In genomic region chr16:45030796-45031195, GRCm38 (mm10) we compare ENCODE assay signal across 14 mouse cellular contexts.
A peak's percentile ranks its signal among the peaks of the same experiment; 100 is the strongest.
DNase-seq lines count a peak whose midpoint lies in the region; ATAC-seq and TF ChIP-seq lines count a peak whose summit lies in the region.
"Had no signal": no experiment of that assay in that cellular context is flagged by ENCODE, and none has a peak within 500 bp of the region (broad histone marks: within the 10 kb centered on the region; RNA-seq: fewer than 3 reads in every experiment).

No protein-coding gene starts in this region.

- H3K4me2 ChIP-seq in heart, embryonic 12.5 days, result no peak overlapping the region
- H3K4me2 ChIP-seq in myocyte (ENCODE audit: low read depth), result no peak overlapping the region

- H3ac ChIP-seq in myocyte (ENCODE audit: control insufficient read depth, insufficient read length), result no peak overlapping the region

- no peaks in the 10 kb centered on the region for H3K4me1 ChIP-seq in heart, embryonic 12.5 days (replicated peaks)
- H3K4me1 ChIP-seq: hindbrain, embryonic 10.5 days had no signal

- H3K27ac ChIP-seq in heart, embryonic 12.5 days (ENCODE audit: poor library complexity, severe bottlenecking), result no peak overlapping the region
- H3K27ac ChIP-seq: hindbrain, embryonic 10.5 days had no signal

- no peak for TF ChIP-seq POLR2A in myocyte (IDR thresholded peaks at IDR 0.05; ENCODE audit: insufficient read length, low read depth)

- H3K9ac ChIP-seq in heart, embryonic 12.5 days, result no peak overlapping the region

- H3K9me3 ChIP-seq in heart, embryonic 12.5 days (replicated peaks), result no peaks in the 10 kb centered on the region
- H3K9me3 ChIP-seq: hindbrain, embryonic 10.5 days had no signal

- H3K79me2 ChIP-seq in myocyte (ENCODE audit: control insufficient read depth, insufficient read depth), result no peaks in the 10 kb centered on the region

- no peaks in the 10 kb centered on the region for H3K27me3 ChIP-seq in heart, embryonic 12.5 days (replicated peaks)
- no peaks in the 10 kb centered on the region for H3K27me3 ChIP-seq in myocyte (ENCODE audit: control insufficient read depth, insufficient read depth, insufficient read length)
- H3K27me3 ChIP-seq: CH12.LX had no signal

- no peaks in the 10 kb centered on the region for H3K36me3 ChIP-seq in heart, embryonic 12.5 days
- H3K36me3 ChIP-seq in myocyte (ENCODE audit: control insufficient read depth, insufficient read depth), result no peaks in the 10 kb centered on the region
- H3K36me3 ChIP-seq: hindbrain, embryonic 10.5 days had no signal

- DNase-seq in heart, adult 18-20 months, result peak; percentile 58 to 70
- DNase-seq in lung, postnatal 36 days, result peak; percentile 52
- DNase-seq in lung, postnatal 10 days, result no peak
- DNase-seq in fibroblast of lung, adult 2 months (ENCODE audit: low read depth), result peak; percentile 59
- no peak for DNase-seq in MN1 (ENCODE audit: low spot score)
- DNase-seq: cerebellum, postnatal 36 days; kidney, adult 11 months; left cerebral cortex, postnatal 4 days; lung, postnatal 14 days had no signal

- WGBS in heart, embryonic 12.5 days, result 75% methylated on average over 2 of the region's 2 CpGs

- ATAC-seq in heart, embryonic 12.5 days (ENCODE audit: insufficient number of reproducible peaks, low FRiP score), result no peak
- ATAC-seq in activated CD4-positive, CD25-positive, alpha-beta regulatory T cell, adult 4 months, result no peak

- no peak overlapping the region for H3K4me3 ChIP-seq in heart, embryonic 12.5 days
- H3K4me3 ChIP-seq in myocyte, result no peak overlapping the region
- H3K4me3 ChIP-seq: hindbrain, embryonic 10.5 days had no signal

TF ChIP-seq in myocyte, 11 proteins besides CTCF, POLR2A, EP300 and RAD21:
- TF ChIP-seq CEBPB (IDR thresholded peaks at IDR 0.05; ENCODE audit: insufficient read depth, poor library complexity, severe bottlenecking) (peak; percentile 34; the same call in 1 of the 2 replicates), POLR2AphosphoS2 (IDR thresholded peaks at IDR 0.05; ENCODE audit: insufficient read length, low read depth) (no peak)

Comparison
In these comparisons a context has a peak if more than half of its experiments do, and no peak if none do; other contexts are left out.
1. DNase-seq: peak in heart, adult 18-20 months (2 of 2), lung, postnatal 36 days (single experiment) and fibroblast of lung, adult 2 months (single experiment); none in lung, postnatal 10 days (single experiment) and MN1 (single experiment).